Mouse (Mus musculus) ES-Bruce4 (cell line): ENCODE measurements at regions not wholly inside any gene's neighbourhood (a gene's known extent, or its start where the extent isn't known, plus 50 kb on each side); places are given as distances from the start of the nearest gene placed in this dataset.

Source experiments
- H3K27ac ChIP-seq: 2 replicates; pipeline ENCODE4 v1.5.1; 2012; ENCODE audit warnings: low read length, inconsistent platforms; ENCODE audit not compliant: insufficient read depth
- H3K27me3 ChIP-seq: 2 replicates; pipeline ENCODE4 v1.6.1; 2012; ENCODE audit warnings: mild to moderate bottlenecking, low read length, inconsistent platforms; ENCODE audit not compliant: control insufficient read depth, poor library complexity, insufficient read depth, severe bottlenecking
- H3K36me3 ChIP-seq: 2 replicates; pipeline ENCODE4 v1.6.1; 2012; ENCODE audit warnings: inconsistent platforms, mild to moderate bottlenecking, low read length, moderate library complexity; ENCODE audit not compliant: control insufficient read depth, poor library complexity, insufficient read depth, severe bottlenecking
- H3K4me1 ChIP-seq: one replicate; pipeline ENCODE4 v1.8.1; 2011; ENCODE audit warnings: low read length; ENCODE audit not compliant: control insufficient read depth, insufficient read depth
- H3K4me3 ChIP-seq: 2 replicates; pipeline ENCODE4 v1.5.1; 2011; ENCODE audit warnings: low read depth, mild to moderate bottlenecking, low read length
- H3K9ac ChIP-seq: 2 replicates; pipeline ENCODE4 v1.6.1; 2012; ENCODE audit warnings: low read depth, mild to moderate bottlenecking, inconsistent platforms; ENCODE audit not compliant: poor library complexity, severe bottlenecking
- H3K9me3 ChIP-seq: replicated peaks from 2 replicates; pipeline ENCODE4 v1.6.1; 2012; ENCODE audit warnings: mild to moderate bottlenecking, low read length, inconsistent platforms; ENCODE audit not compliant: control insufficient read depth, poor library complexity, insufficient read depth, severe bottlenecking
- CTCF ChIP-seq: IDR thresholded peaks from one replicate; pipeline ENCODE4 v1.8.1; 2011; ENCODE audit warnings: low read depth, low read length
- EP300 ChIP-seq: IDR thresholded peaks from 2 replicates; pipeline ENCODE4 v1.6.1; 2011; ENCODE audit warnings: low read depth, low read length; ENCODE audit not compliant: insufficient read depth
- POLR2A ChIP-seq: IDR thresholded peaks from one replicate; pipeline ENCODE4 v1.8.1; 2011; ENCODE audit warnings: low read length; ENCODE audit not compliant: insufficient read depth

GRCm38 (mm10) chr2:160256251-160256650 lies 77.7 kb downstream of the Gm826 start:
- H3K27me3 ChIP-seq = no peaks in the 10 kb centered on the region
- H3K9me3 ChIP-seq = no peaks in the 10 kb centered on the region
- no peak overlapping the region for H3K27ac ChIP-seq
- H3K9ac ChIP-seq = no peak overlapping the region
- no peaks in the 10 kb centered on the region for H3K36me3 ChIP-seq
- TF ChIP-seq POLR2A = no peak
- TF ChIP-seq EP300 = no peak
- no peak for TF ChIP-seq CTCF
- H3K4me1 ChIP-seq = no peaks in the 10 kb centered on the region
- H3K4me3 ChIP-seq = no peak overlapping the region

GRCm38 (mm10) chr2:160250228-160250627 lies 83.7 kb downstream of the Gm826 start:
- Histone ChIP-seq H3K4me1 (no peaks in the 10 kb centered on the region), H3K27me3 (no peaks in the 10 kb centered on the region), H3K27ac (no peak overlapping the region), H3K36me3 (no peaks in the 10 kb centered on the region), H3K4me3 (no peak overlapping the region), H3K9ac (no peak overlapping the region), H3K9me3 (no peaks in the 10 kb centered on the region)
- TF ChIP-seq CTCF (no peak), POLR2A (no peak), EP300 (no peak)

- Histone ChIP-seq H3K27ac (no peak overlapping the region), H3K27me3 (no peaks in the 10 kb centered on the region), H3K4me1 (no peaks in the 10 kb centered on the region), H3K36me3 (no peaks in the 10 kb centered on the region), H3K4me3 (no peak overlapping the region), H3K9ac (no peak overlapping the region), H3K9me3 (no peaks in the 10 kb centered on the region)
- TF ChIP-seq EP300 (no peak), POLR2A (no peak), CTCF (no peak)
Observed at GRCm38 (mm10) chr2:160249104-160250093, 84.6 kb downstream of the Gm826 start.

DNA sequence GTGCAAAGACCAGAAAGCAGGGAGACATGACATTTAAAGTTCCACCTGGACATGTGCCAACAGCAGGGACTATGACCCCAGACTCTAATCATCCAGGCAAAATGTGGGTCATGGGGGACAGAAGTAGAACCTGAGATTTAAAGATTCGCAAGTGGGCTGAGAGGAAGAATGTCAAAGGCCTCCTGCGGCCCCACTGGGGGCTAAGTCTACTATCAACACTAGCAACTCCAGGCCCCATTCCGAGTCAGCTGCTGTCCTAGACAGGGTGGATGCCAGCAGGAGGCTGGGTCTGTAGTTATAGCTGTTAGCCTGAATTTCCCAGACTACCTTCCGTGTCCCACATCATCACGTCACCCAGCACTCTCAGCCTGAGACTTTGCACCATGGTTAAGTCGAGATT lies 86.7 kb downstream of the Gm826 start:
- no peak for TF ChIP-seq CTCF
- TF ChIP-seq POLR2A = no peak
- no peak for TF ChIP-seq EP300
- Histone ChIP-seq H3K4me1 (no peaks in the 10 kb centered on the region), H3K4me3 (no peak overlapping the region), H3K9me3 (no peaks in the 10 kb centered on the region), H3K27ac (no peak overlapping the region), H3K9ac (no peak overlapping the region), H3K27me3 (no peaks in the 10 kb centered on the region), H3K36me3 (no peaks in the 10 kb centered on the region)

DNA sequence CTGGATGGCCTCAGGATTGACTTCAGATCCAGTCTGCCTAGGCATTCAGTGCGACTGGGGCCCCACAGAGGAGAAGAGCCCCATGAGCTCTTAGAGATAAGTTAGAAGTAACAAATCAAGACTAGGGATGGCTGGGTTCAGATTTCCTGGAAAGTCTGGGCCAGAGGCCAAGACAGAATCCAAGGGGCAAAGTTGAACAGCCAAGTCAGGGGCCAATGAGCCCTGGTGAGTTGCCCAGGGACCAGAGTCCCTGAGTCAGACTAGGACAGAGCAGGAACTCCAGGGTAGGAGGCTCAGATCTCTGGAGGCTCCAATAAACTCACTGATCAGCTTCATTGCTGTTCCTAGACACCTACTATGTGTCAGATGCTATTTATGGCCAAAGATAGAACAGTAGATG lies 87.6 kb downstream of the Gm826 start:
- H3K9ac ChIP-seq = no peak overlapping the region
- no peaks in the 10 kb centered on the region for H3K9me3 ChIP-seq
- H3K4me1 ChIP-seq = no peaks in the 10 kb centered on the region
- H3K4me3 ChIP-seq = no peak overlapping the region
- no peaks in the 10 kb centered on the region for H3K36me3 ChIP-seq
- no peak for TF ChIP-seq POLR2A
- no peak for TF ChIP-seq CTCF
- TF ChIP-seq EP300 = no peak
- H3K27ac ChIP-seq = no peak overlapping the region
- H3K27me3 ChIP-seq = no peaks in the 10 kb centered on the region

- no peak overlapping the region for H3K4me3 ChIP-seq
- no peak overlapping the region for H3K9ac ChIP-seq
- no peaks in the 10 kb centered on the region for H3K36me3 ChIP-seq
- no peaks in the 10 kb centered on the region for H3K4me1 ChIP-seq
- TF ChIP-seq POLR2A (no peak), EP300 (no peak)
- H3K27ac ChIP-seq = no peak overlapping the region
- no peaks in the 10 kb centered on the region for H3K27me3 ChIP-seq
- H3K9me3 ChIP-seq = no peaks in the 10 kb centered on the region
Observed at GRCm38 (mm10) chr2:160244866-160245265, 89.1 kb downstream of the Gm826 start.
